Mouse (Mus musculus) retina, postnatal 7 days (tissue): ENCODE measurements around the gene Dhx34.
A peak's percentile ranks its signal among the peaks of the same experiment; 100 is the strongest.
"Not testable (repeated sequence)": the region's sequence is repeated elsewhere in the genome, so short reads cannot be mapped to it uniquely, and the experiment has no call there.

Experiments
- DNase-seq: peaks from one replicate; pipeline ENCODE4 v3.0.0-alpha.2; 2012; ENCODE audit warnings: low read depth, low spot score

The Dhx34 gene

DNA sequence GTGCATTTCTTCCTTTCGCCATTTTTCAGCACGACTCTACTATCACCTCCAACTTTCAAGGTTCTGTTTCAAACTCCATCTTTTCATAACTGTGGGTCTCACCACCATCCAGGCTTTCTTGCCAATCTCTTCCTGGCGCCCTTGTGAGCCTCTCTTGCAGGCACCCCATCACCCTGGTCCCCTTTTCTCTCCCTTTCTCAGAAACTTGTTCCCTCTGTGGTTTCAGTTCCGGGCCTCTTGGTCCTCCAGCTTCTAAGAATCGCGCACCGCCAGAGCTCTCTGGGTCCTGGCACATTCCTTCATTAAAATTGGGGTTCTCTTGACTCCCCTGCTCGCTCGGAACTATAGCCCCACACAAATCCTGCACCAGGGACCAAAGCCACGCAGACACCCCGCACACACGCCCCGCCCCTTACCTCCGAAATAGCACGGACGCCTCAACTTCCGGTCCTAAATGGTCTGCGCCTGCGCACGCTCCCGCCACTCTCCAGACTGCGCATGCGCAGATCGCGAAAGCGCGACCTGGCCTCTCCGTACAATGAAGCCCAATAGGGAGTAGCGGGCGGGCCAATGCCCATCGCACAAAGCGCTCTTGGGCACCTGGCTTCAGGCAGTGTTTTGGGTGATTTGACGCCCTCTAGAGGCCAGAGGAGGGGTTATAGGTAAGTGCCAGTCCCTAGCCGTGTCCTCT lies at the start of gene Dhx34:
Gene Dhx34, minus strand, starts transcription at position 456 of the 691 bp plus-strand sequence.
- DNase-seq = peak; percentile 94

DNA sequence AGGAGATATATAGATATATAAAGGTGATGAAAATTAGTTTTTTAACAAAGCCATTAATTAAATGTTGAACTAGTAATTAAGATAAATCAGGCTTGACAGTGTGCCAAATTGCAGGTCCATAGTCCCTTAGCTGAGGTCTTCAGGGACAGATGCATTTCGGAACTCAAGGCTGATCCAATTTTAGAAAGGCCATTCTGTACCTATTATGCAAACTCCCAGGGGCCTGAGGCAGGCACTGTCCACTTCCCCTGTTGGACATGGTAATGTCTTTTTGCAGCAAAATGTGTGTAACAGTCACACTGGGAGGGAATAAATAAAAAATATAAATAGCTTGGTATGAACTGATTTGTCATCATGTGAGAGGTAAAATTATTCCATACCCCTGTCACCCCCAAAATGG lies 49.3 kb upstream of the Dhx34 start:
- no peak for DNase-seq

DNA sequence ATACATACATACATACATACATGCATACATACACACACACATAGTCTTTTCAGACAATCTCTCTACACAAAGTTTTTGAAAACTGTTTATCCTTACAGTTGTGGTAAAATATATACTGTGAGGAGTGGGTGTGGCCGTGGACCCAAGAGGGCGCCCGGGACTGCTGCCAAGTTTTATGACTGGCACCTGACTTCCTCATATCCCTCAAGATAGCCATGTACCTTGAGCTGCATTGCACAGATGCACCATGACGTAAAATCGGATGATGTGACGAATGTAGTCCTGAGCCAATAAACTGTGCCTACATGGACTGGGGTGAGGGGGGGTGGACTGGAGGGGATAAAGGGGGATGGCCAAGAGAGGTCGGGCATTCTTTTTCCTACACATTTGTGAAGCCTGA lies 44.8 kb upstream of the Dhx34 start:
- not testable (repeated sequence) for DNase-seq

DNA sequence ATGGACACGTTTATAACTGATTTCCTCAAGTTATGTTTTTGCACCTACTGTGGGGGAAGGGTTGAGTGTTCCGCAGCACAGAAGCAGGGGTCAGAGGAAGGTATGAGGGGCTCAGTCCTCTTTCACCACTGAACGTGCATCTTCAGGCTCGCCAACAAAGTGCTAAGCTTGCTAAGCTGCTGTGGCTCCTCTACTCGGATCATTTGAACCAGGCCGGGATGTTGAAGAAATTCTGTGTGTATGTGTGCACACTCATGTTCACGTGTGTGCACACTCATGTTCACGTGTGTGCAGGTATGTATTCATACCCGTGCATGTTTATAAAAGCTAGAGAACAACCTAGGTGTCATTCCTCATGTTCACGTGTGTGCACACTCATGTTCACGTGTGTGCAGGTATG lies 44.0 kb upstream of the Dhx34 start:
- DNase-seq = no peak

DNA sequence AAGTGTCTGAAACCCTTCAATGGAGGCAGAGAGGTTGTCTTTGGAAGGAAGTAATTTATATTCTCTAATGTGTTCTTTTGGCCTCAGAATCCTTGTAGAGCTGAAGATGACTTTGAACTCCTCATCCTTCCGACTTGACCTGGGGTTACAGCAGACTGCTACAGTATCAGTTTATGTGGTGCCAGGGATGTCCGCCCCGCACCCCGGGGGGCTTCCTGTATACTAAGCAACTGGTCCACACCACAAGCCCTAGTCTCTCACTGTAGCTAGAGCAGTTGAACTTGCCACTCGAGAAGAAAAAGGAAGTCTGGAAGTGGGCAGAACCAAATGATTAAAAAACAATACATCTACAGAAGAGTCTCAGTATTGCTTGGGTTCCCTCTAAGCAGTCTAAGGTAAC lies 42.0 kb upstream of the Dhx34 start:
- DNase-seq = no peak

DNA sequence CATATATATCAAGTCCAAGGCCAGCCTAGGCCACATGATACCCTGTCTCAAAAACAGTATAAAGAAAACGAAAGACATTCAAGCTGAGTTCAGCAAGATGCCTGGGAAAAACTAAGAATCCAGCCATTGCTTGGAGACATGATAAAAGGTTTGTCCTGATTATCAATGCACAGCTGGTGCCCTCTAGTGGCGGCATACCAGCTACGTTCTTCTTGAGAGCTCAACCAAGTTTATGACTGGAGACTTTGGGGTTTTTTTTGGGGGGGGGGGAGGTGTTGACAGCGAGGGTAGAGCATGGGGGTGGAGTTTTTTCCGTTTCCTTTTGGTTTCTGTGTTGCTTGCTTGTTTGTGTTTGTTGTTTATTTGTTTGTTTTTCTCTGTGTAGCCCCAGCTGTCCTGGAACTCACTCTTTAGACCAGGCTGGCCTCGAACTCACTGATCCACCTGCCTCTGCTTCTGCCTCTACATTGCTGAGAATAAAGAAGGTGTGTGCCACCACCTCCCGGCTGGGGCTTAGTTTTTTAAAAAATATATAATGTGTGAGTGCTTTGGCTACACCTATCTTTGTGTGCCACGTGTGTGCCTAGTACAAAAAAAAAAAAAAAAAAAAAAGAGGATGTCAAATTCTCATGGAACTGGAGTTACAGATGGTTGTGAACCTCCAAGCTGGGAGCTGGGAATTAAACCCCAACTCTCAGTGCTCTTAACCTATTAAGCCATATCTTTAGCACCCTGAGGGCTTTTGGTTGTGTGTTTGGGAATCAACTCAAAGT lies 41.4 kb upstream of the Dhx34 start:
- DNase-seq = peak; percentile 63

DNA sequence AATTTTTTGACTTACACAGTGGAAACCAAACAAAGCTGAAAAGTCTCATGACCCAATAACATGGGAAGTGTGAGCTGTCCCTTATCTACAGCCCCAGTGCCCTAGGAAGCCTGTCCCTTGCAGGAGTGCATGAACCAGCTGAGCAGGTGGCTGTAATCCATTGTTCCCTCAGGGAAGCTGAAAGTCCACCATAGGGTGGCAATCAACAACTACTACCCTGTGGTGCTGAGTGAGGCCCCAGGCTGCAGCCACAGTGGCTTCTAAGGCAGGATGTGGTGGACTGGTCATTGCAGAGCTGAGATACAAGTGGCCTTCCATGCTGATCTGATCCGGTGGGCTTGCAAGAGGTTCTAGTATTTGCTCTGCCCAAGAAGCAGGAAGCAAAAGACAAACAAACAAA lies 39.3 kb upstream of the Dhx34 start:
- DNase-seq = no peak

DNA sequence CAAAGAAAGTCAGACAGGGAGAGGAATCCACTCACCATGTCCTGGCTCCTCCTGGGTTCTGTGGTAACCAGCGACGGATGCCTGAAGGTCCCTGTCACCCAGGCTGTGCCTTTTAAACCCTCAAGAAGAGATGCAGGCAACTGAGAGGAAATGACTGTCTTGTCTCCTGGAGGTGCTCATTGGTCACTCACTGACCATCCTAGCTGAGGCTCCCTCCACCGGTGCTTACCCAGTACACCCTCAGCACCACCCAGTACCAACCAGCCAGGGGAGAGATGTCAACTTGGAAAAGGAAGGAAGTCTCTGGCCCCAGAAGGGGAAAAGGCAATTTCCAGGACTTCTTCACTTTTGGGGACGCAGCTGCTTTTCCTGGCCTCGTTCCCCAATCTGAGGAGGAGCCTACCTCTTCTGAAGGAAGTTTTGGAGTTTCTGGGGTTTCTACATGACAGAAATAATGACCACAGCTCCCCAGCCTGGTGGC lies 37.3 kb upstream of the Dhx34 start, which contains the start of gene C5ar1:
Gene C5ar1, minus strand, starts transcription at position 431 of the 481 bp plus-strand sequence.
- no peak for DNase-seq

DNA sequence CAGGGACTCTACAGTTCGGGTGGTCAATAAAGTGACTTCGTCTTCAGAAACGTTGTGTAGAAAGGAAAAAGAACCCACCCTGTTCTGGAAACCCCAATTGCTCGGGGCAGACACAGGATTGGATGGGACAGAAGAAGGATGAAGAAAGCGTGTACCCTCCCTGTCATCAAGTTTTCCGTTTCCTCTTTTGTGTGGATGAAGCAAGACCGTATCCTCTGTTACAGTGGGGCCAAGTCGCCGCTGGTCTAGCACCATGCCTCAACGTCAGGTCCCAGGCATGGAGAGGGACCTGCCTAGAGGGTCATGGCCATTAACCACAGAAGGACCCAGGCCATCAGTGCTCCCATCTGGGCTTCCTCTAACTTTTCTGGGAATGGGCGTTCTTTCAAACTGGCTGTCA lies 36.0 kb upstream of the Dhx34 start:
- DNase-seq = no peak

DNA sequence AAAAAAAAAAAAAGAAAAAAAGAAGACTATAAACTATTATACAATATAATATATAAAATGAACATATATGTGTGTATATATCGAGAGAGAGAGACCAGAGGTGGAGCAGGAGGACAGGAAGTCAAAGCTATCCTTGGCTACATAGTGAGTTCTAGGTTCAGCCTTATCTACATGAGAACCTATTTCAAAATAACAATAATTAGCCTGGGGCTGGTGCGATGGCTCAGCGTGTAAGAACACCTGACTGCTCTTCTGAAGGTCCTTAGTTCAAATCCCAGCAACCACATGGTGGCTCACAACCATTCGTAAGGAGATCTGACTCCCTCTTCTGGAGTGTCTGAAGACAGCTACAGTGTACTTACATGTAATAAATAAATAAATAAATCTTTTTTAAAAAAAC lies 34.1 kb upstream of the Dhx34 start:
- not testable (repeated sequence) for DNase-seq

DNA sequence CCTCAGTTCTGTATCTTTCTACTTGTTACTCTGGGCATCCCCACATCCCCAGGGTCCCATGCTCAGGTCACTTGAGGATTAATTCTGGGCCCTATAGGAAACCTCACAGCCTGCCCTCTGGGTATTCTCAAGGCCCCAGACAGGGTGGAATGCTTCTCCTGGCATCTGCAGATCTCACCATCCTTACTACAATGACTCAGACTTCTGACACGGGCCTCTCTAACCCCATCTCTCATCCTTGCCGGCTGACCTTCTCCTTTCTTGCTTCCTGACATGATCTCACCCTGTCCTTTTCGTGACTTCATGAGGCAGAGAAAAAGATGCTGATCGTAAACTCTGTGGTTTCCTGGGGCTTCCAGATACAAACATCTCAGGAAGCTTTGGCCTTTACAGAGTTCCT lies 32.4 kb upstream of the Dhx34 start:
- DNase-seq = no peak

DNA sequence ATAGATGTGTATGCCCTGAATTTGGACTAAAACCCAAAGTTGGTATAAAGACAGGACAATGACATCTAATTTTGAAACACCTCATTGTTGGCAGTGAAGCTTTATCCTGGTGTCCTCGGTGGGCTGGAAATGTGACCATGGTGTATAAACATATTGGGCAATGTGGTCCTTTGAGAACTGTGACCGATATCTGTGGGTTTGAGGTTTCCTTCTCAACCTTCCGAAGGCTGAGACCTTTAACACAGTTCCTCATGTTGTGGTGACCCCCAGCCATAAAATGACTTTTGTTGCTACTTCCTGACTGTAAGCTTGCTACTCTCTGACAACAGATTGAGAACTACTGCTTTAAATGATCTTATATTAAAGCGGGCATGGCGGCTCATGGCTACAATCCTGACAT lies 28.9 kb upstream of the Dhx34 start:
- no peak for DNase-seq

DNA sequence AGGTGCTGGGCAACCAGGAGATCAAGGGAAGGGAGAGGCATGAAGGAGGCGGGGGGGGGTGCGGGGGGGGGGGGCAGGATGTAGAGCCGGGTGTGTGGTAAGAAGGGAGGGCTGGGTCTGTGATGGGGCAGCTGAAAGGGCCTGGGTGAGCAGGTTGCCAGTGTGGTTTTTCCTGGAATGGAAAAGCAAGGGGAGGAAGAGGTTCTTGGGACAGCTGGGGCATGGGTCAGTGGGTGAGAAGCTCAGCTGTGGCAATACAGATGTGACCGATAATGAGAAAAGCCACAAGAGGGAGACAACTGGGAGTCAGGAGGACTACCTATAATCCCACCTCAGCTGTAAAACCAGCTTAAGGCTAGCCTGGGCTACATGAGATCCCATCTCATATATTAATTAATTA lies 24.1 kb upstream of the Dhx34 start:
- DNase-seq = no peak

DNA sequence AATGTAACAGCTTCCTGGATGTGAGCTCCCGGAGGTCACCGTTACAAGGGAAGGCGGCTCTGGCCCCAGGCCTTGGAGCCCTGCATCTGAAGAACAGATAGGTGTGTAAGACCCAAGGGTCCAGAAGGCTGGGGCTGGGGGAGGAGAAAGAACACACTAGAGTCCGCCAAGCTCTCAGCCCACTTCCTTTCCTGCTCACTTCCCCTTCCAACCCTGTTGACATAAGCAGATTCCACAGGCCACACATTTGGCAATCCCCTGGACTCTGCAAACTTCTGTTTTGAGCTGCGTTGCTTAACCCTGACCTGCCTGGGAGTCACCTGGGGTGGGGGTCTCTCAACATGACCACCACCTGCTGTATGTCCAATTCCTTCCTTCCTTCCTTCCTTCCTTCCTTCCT lies 22.2 kb upstream of the Dhx34 start, which contains the start of gene C5ar2:
Gene C5ar2, minus strand, starts transcription at position 88 of the 400 bp plus-strand sequence.
- DNase-seq = no peak

DNA sequence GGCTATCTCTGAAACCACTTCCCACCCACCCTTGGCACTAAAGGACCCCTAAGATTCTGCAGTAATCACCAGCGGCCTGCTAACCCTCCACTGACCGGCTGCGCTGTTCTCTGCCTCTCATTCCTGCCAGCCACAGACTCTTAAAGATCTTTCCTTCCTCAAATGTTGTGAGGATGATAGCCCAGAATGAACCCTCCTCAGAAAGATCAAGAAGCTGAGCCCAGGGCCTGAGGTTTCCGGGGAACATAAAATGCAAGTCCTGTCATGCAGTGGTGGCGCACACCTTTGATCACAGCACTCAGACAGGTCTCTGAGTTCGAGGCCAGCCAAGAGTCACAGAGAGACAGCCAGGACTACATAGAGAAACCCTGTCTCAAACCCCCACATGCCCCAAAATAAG lies 20.4 kb upstream of the Dhx34 start:
- DNase-seq = no peak

DNA sequence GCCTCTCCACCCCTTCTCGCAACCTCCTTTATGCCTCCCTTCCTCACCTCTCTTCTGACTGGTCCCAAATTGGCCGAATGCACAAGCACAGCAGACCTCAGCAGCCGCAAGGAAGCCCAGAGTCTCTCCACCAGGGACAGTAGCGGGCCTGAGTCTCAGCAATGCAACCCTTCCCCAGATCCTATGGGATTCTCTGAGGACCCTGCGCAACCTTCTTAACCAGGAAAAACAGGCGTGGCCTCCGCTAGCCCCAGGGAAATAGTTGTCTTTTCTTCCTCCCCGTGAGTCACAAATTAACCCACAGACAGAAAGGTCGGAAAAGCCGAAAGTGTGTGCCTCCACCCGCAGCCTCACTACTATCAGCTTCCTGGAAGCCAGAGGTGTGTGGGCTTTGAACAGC lies 19.9 kb upstream of the Dhx34 start:
- no peak for DNase-seq

DNA sequence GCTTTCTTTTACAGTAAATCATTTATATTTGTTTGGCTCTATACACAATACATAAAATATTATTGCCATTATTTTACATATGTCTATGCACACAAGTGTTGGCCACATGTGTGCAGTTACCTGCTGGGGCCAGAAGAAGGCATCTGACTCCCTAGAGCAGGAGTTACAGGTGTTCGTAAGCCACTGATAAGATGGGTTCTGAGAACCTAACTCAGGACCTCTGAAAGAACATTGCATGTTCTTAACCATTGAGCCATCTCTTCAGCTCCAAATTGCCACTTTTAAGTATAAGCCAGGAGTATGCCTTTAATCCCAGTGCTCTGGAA lies 19.1 kb upstream of the Dhx34 start:
- DNase-seq = no peak

DNA sequence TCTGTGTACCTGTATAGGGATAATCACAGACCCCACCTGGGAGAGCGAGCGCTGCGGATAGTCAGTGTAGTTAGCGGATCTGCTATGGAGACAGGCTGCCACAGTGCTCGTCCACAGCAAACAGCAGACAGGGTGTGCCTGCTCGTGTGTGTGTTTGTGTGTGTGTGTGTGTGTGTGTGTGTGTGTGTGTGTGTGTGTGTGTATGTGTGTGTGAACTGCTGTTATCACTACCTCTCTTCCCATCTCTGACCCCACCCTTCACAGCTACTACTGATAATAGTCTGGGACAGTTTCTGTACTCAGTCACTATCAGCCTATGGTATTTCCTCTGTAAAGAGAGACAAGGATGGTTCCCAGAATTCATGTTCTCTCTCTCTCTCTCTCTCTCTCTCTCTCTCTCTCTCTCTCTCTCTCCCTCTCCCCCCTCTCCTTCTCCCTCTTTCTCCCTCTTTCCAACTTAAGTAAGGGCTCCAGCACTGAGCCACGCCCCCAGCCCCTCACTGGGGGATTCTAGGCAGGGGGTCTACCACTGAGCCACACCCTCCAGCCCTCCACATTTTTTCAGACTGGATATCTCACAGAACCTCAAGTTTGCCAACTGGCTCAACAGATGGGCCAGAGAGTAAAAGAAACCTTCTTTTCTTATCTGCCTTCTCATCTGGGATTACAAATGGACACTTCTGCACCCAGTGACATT lies 18.6 kb upstream of the Dhx34 start:
- no peak for DNase-seq

DNA sequence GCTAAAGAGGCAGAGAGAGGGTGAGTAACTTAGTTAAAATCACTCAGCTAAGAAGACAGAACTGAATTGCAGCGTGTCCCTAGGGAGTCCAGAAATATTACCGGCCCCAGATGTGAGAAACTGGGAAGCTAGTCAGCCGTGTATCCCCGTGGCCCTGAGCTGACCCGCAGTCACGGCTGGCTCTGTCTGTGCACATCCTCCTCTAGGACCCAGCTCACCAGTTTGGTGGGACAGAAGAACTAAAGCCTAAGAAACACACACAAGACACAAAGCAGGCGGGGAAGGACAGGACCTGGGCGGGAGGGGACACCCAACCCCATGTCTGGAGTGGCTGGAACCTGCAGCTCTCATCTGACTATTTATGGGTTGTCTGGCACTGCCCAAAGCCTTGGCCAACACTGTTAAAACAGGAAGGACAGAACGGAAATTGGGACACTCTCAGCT lies 17.7 kb upstream of the Dhx34 start:
- no peak for DNase-seq

DNA sequence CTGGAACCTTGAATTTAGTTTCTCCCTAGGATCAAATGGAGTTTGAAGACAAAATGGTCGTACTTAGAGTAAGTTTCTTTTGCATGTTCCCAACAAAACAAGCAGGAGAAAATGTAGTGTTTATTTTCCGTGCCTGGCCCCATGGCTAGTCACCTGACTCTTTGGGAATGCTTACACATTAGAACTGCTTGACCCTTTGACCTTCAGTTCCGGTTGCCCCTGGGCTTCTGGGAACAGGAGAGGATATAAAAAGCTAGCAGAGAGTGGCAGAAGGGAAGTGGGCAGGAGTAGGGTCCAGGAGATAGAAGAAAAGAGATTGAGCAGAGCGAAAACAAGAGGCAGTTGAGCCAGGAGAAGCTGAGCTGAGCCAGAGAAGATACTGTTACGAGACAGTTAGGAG lies 8.0 kb upstream of the Dhx34 start:
- DNase-seq = no peak

DNA sequence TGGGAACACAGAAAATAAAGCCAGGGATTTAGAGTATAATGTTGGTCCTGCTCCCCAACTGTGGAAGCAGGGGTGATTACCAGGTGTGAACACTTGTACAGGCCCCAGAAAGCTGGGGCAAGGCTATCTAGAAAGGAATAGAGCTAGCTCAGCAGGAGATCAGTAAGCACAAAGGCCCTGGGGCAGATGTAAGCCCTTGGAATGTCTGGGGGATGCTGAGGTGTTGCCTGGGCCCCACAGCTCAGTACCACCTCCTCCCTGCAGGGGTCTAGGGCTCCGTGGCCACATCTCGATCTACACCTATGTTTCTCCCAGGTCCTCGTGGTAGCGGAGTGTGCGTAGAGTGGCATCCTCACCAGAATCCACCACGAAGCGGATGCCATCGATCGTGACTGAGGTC lies 7.9 kb downstream of the Dhx34 start:
- no peak for DNase-seq

DNA sequence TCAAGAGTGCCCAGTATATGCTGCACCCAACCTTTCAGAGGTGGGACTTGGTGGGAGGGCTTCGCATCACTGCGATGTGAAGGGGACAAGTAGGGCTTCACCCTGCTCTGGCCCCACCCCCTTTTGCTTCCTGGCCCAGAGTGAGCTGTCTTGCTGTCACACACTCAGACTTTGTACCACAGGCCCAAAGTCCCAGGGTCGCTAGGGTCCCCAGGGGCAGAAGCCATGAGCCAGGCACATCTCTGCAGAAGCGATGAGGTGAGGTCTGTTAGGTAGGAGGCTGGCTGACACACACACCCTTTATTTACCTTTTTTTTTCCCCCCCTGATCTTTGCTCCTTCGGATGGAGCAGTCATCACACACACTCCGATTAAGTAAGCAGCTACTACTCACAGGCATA lies 8.6 kb downstream of the Dhx34 start:
- DNase-seq = no peak
